Mouse (Mus musculus) forebrain, embryonic 13.5 days (tissue): ENCODE measurements around the gene 9230112D13Rik. TPM values are rescaled to one million over a fixed set of nuclear protein-coding genes. Genes with fewer than 3 reads are reported as not detected.
A peak's percentile ranks its signal among the peaks of the same experiment; 100 is the strongest.

Experiments used
- ATAC-seq: fragments of 200-750 bp; cut with Nextera tagmentation; 2 replicates; pipeline ENCODE4 v1.8.0; 2017
- H3K27ac ChIP-seq: fragments of 300-500 bp; sonication (generic); 2 replicates; pipeline ENCODE4 v1.5.1; 2015; ENCODE audit warnings: inconsistent platforms, mild to moderate bottlenecking, moderate library complexity
- H3K27me3 ChIP-seq: fragments of 300-500 bp; sonication (generic); 2 replicates; pipeline ENCODE4 v1.6.1; 2015; ENCODE audit warnings: mild to moderate bottlenecking, inconsistent platforms
- H3K36me3 ChIP-seq: fragments of 300-500 bp; sonication (generic); 2 replicates; pipeline ENCODE4 v1.6.1; 2015; ENCODE audit warnings: mild to moderate bottlenecking, inconsistent platforms; ENCODE audit not compliant: poor library complexity, severe bottlenecking
- H3K4me1 ChIP-seq: fragments of 300-500 bp; sonication (generic); 2 replicates; pipeline ENCODE4 v1.6.1; 2015; ENCODE audit warnings: inconsistent platforms
- H3K4me2 ChIP-seq: fragments of 300-500 bp; sonication (generic); 2 replicates; pipeline ENCODE4 v1.6.1; 2015; ENCODE audit warnings: inconsistent platforms, mild to moderate bottlenecking, moderate library complexity
- H3K4me3 ChIP-seq: fragments of 300-500 bp; sonication (generic); 2 replicates; pipeline ENCODE4 v1.5.1; 2015; ENCODE audit warnings: mild to moderate bottlenecking, inconsistent platforms
- H3K9ac ChIP-seq: fragments of 300-500 bp; sonication (generic); 2 replicates; pipeline ENCODE4 v1.6.1; 2015; ENCODE audit warnings: mild to moderate bottlenecking, inconsistent platforms
- H3K9me3 ChIP-seq: fragments of 300-500 bp; sonication (generic); replicated peaks from 2 replicates; pipeline ENCODE4 v1.6.1; 2016; ENCODE audit warnings: inconsistent platforms
- WGBS: fragments of 180-500 bp; shearing (Covaris S2); methylation state at CpG from one replicate; pipeline ENCODE4 v1.1.7; 2015; 5-methylcytosine and 5-hydroxymethylcytosine counted together
- polyA plus RNA-seq: library from polyadenylated mRNA; unstranded; fragments of >200 nt; fragmentation: Nextera tagmentation; extraction: Ambion mirVana; gene quantifications from 2 replicates; pipeline ENCODE4 v1.2.1, GENCODE M21; 2015

The 9230112D13Rik gene
- polyA plus RNA-seq, 1 experiment from 2014 or later = not detected

GRCm38 (mm10) chr14:34490965-34491364 lies 31.6 kb downstream of the 9230112D13Rik start:
- no peak overlapping the region for H3K9ac ChIP-seq

DNA sequence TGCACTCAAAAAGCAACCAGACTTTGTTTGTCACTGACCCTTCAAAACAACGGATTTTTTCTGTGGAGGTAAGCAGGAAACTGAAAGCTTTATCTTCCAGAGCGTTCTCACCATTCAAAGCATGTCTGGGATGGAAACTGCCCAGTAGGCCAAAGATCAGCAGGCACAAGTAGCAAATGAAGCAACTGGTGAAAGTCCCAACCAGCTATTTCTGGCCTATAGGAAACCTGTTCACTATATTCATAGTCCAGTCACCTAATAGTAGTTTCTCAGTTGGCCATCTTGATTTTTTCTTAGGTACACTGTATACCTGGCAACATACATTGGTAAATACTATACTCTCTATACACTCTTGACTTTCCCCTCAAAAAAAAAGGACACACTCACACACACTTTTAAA lies 32.7 kb downstream of the 9230112D13Rik start:
- Histone ChIP-seq H3K27me3 (no peaks in the 10 kb centered on the region), H3K4me1 (peaks cover 5% of the 10 kb centered on the region), H3K36me3 (no peaks in the 10 kb centered on the region), H3K4me2 (no peak overlapping the region), H3K9ac (no peak overlapping the region), H3K27ac (no peak overlapping the region), H3K4me3 (no peak overlapping the region), H3K9me3 (no peaks in the 10 kb centered on the region)
- WGBS = 87% methylated on average over 2 of the region's 2 CpGs
- ATAC-seq = no peak

More at GRCm38 (mm10) chr14:34490965-34491364, 31.6 kb downstream of the 9230112D13Rik start:
- no peaks in the 10 kb centered on the region; the same call in 1 of the 2 replicates for H3K4me1 ChIP-seq
- H3K4me3 ChIP-seq = no peak overlapping the region
- no peak overlapping the region for H3K27ac ChIP-seq
- H3K9me3 ChIP-seq = no peaks in the 10 kb centered on the region
- no peaks in the 10 kb centered on the region for H3K36me3 ChIP-seq
- WGBS = 91% methylated on average over 1 of the region's 1 CpGs
- H3K27me3 ChIP-seq = no peaks in the 10 kb centered on the region
- no peak for ATAC-seq
- H3K4me2 ChIP-seq = no peak overlapping the region

GRCm38 (mm10) chr14:34486169-34486568 lies 36.4 kb downstream of the 9230112D13Rik start:
- Histone ChIP-seq H3K27me3 (no peaks in the 10 kb centered on the region), H3K27ac (no peak overlapping the region), H3K9me3 (no peaks in the 10 kb centered on the region), H3K36me3 (no peaks in the 10 kb centered on the region), H3K9ac (no peak overlapping the region), H3K4me3 (no peak overlapping the region), H3K4me1 (peaks cover 18% of the 10 kb centered on the region), H3K4me2 (no peak overlapping the region)
- ATAC-seq = no peak
- WGBS = 59% methylated on average over 8 of the region's 8 CpGs

GRCm38 (mm10) chr14:34483469-34484341 lies 38.9 kb downstream of the 9230112D13Rik start:
- H3K9me3 ChIP-seq = no peaks in the 10 kb centered on the region
- H3K27me3 ChIP-seq = no peaks in the 10 kb centered on the region
- H3K4me3 ChIP-seq = no peak overlapping the region
- ATAC-seq = peak; percentile 68
- peak overlapping the region; percentile 33; the same call in 1 of the 2 replicates for H3K27ac ChIP-seq
- no peak overlapping the region for H3K9ac ChIP-seq
- H3K4me2 ChIP-seq = no peak overlapping the region
- no peaks in the 10 kb centered on the region for H3K36me3 ChIP-seq
- peaks cover 29% of the 10 kb centered on the region for H3K4me1 ChIP-seq
- WGBS = 53% methylated on average over 6 of the region's 6 CpGs

DNA sequence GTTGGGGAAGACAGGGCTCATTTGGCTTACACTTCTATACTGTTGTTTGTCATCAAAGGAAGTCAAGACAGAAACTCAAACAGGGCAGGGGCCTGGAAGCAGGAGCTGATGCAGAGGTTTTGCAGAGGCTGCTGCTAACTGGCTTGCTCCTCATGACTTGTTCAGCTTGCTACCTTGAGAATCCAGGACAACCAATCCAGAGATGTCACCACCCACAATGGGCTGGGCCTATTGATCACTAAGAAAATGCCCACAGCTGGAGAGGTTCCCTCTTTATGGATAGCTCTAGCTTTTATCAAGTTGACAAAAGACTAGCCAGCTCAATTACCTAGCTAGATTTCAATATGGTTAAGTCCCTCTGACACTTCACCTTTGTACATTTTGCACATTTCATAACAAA lies 51.0 kb downstream of the 9230112D13Rik start:
- no peak overlapping the region for H3K27ac ChIP-seq
- no peaks in the 10 kb centered on the region for H3K36me3 ChIP-seq
- no peaks in the 10 kb centered on the region for H3K4me1 ChIP-seq
- H3K27me3 ChIP-seq = no peaks in the 10 kb centered on the region
- no peak overlapping the region for H3K4me3 ChIP-seq
- no peak overlapping the region for H3K4me2 ChIP-seq
- no peak overlapping the region for H3K9ac ChIP-seq
- no peaks in the 10 kb centered on the region for H3K9me3 ChIP-seq
- no peak for ATAC-seq

DNA sequence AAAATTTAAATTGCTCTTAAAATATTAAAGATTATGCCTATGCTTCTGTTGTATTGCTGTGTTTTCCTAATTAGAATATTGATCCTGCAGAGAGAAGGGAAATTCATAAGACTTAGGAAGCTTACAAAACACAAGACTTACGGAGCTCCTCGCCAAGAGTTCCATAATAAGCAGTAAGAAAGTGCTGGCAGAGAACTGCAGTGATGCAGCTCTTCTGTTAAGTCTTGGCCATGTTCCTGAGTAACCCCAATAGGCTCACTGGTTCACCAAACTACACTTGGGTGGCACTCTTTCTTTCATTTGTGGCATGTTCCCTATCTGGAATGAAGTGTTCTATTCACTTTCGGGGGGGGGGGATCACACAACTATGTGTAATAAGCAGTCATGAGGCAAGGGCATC lies 56.3 kb downstream of the 9230112D13Rik start:
- Histone ChIP-seq H3K4me1 (no peaks in the 10 kb centered on the region), H3K27ac (no peak overlapping the region), H3K4me3 (no peak overlapping the region), H3K9me3 (no peaks in the 10 kb centered on the region), H3K9ac (no peak overlapping the region), H3K36me3 (no peaks in the 10 kb centered on the region), H3K27me3 (no peaks in the 10 kb centered on the region), H3K4me2 (no peak overlapping the region)
- 59% methylated on average over 3 of the region's 3 CpGs for WGBS
- ATAC-seq = 0 out of 2 replicates have a peak, but pooled peaks have one; percentile 19

Other genes with a start within 250 kb of the 9230112D13Rik start
- gene Shld2, start 212.3 kb downstream of the 9230112D13Rik start, polyA plus RNA-seq = 9.9 and 10.2 TPM in 2 replicates
- gene Glud1, start 212.1 kb downstream of the 9230112D13Rik start, polyA plus RNA-seq = 68.7 and 73.5 TPM in 2 replicates
- gene Fam25c, start 167.4 kb downstream of the 9230112D13Rik start, polyA plus RNA-seq = not detected in 2 replicates
- gene Sncg, start 148.0 kb downstream of the 9230112D13Rik start, polyA plus RNA-seq = 3.8 and 4.5 TPM in 2 replicates
- 5.1 and 5.3 TPM in 2 replicates for gene Mmrn2, start 147.3 kb downstream of the 9230112D13Rik start, polyA plus RNA-seq
- gene Bmpr1a, start 19.5 kb downstream of the 9230112D13Rik start, polyA plus RNA-seq = 24.9 and 25.5 TPM in 2 replicates
- gene Ldb3, start 65.9 kb upstream of the 9230112D13Rik start, polyA plus RNA-seq = 0.32 and 0.34 TPM in 2 replicates
- 0.16 TPM in 1 of 2 replicates, not detected in the other for gene Opn4, start 77.3 kb upstream of the 9230112D13Rik start, polyA plus RNA-seq
- 25.1 and 26.6 TPM in 2 replicates for gene Wapl, start 151.1 kb upstream of the 9230112D13Rik start, polyA plus RNA-seq